Mouse (Mus musculus) liver, embryonic 13.5 days (tissue): ENCODE results near the gene Gm15319. TPM values are rescaled to one million over a fixed set of nuclear protein-coding genes. Genes with fewer than 3 reads are reported as not detected.
"Not testable (repeated sequence)": the region's sequence is repeated elsewhere in the genome, so short reads cannot be mapped to it uniquely, and the experiment has no call there.

ENCODE experiments used
- ATAC-seq: fragments of 200-750 bp; cut with Nextera tagmentation; 2 replicates; pipeline ENCODE4 v1.8.0; 2017; ENCODE audit warnings: low read depth, mild to moderate bottlenecking, moderate number of reproducible peaks, moderate library complexity
- DNase-seq: peaks from one replicate; pipeline ENCODE4 v3.0.0; 2022
- H3K27ac ChIP-seq: fragments of 300-500 bp; sonication (generic); 2 replicates; pipeline ENCODE4 v1.5.1; 2015; ENCODE audit warnings: moderate library complexity, mild to moderate bottlenecking, inconsistent platforms
- H3K27me3 ChIP-seq: fragments of 300-500 bp; sonication (generic); 2 replicates; pipeline ENCODE4 v1.6.1; 2015; ENCODE audit warnings: mild to moderate bottlenecking, inconsistent platforms
- H3K36me3 ChIP-seq: fragments of 300-500 bp; sonication (generic); 2 replicates; pipeline ENCODE4 v1.6.1; 2015; ENCODE audit warnings: mild to moderate bottlenecking, inconsistent platforms
- H3K4me1 ChIP-seq: fragments of 300-500 bp; sonication (generic); replicated peaks from 2 replicates; pipeline ENCODE4 v1.6.1; 2015; ENCODE audit warnings: inconsistent platforms
- H3K4me2 ChIP-seq: fragments of 300-500 bp; sonication (generic); 2 replicates; pipeline ENCODE4 v1.6.1; 2015; ENCODE audit warnings: inconsistent platforms, mild to moderate bottlenecking, moderate library complexity
- H3K4me3 ChIP-seq: fragments of 300-500 bp; sonication (generic); replicated peaks from 2 replicates; pipeline ENCODE4 v1.5.1; 2015; ENCODE audit warnings: mild to moderate bottlenecking, inconsistent platforms
- H3K9ac ChIP-seq: fragments of 300-500 bp; sonication (generic); 2 replicates; pipeline ENCODE4 v1.6.1; 2015; ENCODE audit warnings: mild to moderate bottlenecking, inconsistent platforms
- H3K9me3 ChIP-seq: fragments of 300-500 bp; sonication (generic); replicated peaks from 2 replicates; pipeline ENCODE4 v1.6.1; 2016; ENCODE audit warnings: inconsistent platforms
- WGBS: fragments of 180-500 bp; shearing (Covaris S2); methylation state at CpG from one replicate; pipeline ENCODE4 v1.1.7; 2015; ENCODE audit not compliant: insufficient replicate concordance; 5-methylcytosine and 5-hydroxymethylcytosine counted together
- polyA plus RNA-seq: library from polyadenylated mRNA; unstranded; fragments of >200 nt; fragmentation: Nextera tagmentation; extraction: Ambion mirVana; gene quantifications from 2 replicates; pipeline ENCODE4 v1.2.1, GENCODE M21; 2015

The Gm15319 gene
- polyA plus RNA-seq, 1 experiment from 2014 or later: not detected

DNA sequence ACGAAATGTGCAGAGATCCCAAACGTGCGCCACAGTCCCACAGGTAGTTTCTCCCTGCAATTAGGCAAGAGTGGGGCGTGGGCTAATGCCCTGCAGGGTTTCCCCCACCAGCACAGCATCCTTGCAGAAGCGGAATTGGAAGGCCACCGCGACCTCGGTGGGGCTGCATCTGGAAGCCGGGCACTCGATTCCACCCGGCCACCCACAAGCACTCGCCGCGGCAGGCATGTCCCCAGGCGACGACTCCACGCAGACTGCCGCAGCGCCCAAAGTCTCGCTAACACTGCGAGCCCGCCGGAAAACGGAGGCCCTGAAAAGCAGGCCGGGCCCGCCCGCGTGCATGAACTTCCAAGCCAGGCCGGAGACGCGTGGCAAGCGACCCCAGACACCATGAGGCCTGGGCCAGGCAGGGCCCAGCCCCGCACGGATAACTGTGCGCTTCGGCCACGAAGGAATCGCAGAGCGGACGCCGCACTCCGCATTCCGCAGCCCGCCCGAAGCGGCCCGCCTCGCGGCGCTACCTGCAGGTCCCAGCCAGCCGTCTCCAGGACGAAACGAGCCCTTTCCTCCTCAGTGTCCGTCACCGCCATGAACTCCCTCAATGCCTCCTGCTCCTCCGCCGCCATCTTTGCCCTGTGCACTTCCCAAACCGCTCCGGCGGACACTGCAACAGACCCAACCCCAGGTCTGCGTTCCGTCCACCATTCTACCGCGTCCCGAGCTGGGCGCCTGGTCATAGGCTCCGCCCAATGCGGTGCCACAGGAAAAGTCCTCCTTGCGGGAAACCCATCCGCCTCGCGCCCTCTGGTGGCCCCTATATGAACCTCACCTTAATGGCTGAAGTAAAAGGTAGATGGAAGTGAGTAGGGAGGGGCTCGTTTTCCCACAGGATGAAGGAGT is 66.0 kb downstream of the Gm15319 start:
- H3K9me3 ChIP-seq, H3K27me3 ChIP-seq, H3K4me1 ChIP-seq, H3K36me3 ChIP-seq: not testable (repeated sequence)
- DNase-seq: peak; percentile 87
- Histone ChIP-seq H3K27ac (peak overlapping the region; percentile 34; the same call in 1 of the 2 replicates), H3K4me2 (peak overlapping the region; percentile 72), H3K9ac (peak overlapping the region; percentile 84), H3K4me3 (peak overlapping the region; percentile 70)
- WGBS: 6% methylated on average over 72 of the region's 73 CpGs
- ATAC-seq: peak; percentile 100

- not testable (repeated sequence) for H3K9me3 ChIP-seq, H3K9ac ChIP-seq, H3K4me1 ChIP-seq, H3K27me3 ChIP-seq, H3K4me2 ChIP-seq, ATAC-seq, DNase-seq, H3K36me3 ChIP-seq, H3K27ac ChIP-seq, H3K4me3 ChIP-seq
- WGBS: 76% methylated on average over 3 of the region's 4 CpGs
Measured at GRCm38 (mm10) chr8:20295881-20296280, 67.1 kb downstream of the Gm15319 start.

DNA sequence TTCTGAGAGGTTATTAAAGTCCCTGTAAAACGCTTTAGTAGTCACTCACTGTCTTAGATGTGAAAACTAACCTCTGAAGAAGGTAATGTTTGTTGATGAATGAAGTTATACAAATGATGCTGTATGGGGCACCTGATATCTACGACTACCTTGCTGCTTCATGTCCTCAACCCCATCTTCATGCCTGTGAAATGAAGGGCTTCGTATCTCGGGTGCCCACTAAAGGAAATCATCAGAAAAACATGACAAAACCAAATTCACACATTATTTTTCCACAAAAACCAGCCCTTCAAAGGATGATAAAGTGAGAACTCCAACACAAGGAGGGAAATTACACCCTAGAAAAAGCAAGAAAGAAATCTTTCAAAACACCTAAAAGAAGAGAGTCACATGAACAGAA is 68.2 kb downstream of the Gm15319 start:
- not testable (repeated sequence) for ATAC-seq, H3K27me3 ChIP-seq

DNA sequence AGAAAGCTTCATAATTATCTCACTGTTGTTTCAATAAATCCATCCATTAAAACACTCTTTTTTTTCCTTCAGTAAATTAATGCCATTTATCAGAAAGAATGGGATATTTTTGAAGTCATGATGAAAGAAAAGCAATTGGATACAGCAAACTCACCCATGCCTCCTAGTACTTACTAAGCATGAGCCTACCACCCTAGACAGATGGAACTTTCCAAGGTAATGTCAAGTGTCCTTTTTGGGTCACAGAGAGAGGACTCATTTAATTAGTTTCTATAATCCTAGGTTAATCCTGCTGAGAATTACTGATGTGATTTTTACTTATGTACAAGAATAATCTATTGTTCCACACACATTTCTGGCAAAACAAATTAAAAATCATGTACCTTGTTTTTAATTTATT is 69.0 kb downstream of the Gm15319 start:
- not testable (repeated sequence) for H3K9me3 ChIP-seq, H3K36me3 ChIP-seq, ATAC-seq, H3K27me3 ChIP-seq, DNase-seq, H3K27ac ChIP-seq, H3K4me3 ChIP-seq, H3K9ac ChIP-seq, H3K4me2 ChIP-seq, H3K4me1 ChIP-seq

More for the DNA sequence above, 68.2 kb downstream of the Gm15319 start:
- not testable (repeated sequence) for DNase-seq, H3K36me3 ChIP-seq, H3K4me1 ChIP-seq, H3K9ac ChIP-seq, H3K9me3 ChIP-seq, H3K4me2 ChIP-seq, H3K27ac ChIP-seq, H3K4me3 ChIP-seq
- 70% methylated on average over 4 of the region's 4 CpGs for WGBS

DNA sequence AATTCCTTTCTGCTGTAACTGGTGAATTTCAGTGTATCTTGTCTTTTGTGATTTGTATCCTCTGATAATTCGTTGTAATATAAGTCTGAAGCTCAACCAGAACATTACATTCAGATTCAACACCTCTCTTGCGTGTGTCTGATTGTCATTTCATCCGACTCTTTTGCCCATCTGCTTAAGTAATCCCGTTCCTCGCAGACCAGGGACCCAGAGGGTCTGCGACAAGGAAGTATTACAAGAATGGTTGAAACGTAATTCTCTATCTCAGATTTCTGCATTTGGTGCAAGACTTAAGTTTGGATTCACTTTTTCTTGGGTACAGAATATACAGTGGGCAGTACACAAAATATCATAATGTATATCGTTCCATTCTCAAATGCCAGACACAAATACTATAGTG is 73.0 kb downstream of the Gm15319 start:
- H3K27me3 ChIP-seq, H3K9ac ChIP-seq, H3K36me3 ChIP-seq, H3K27ac ChIP-seq, DNase-seq, H3K4me2 ChIP-seq, ATAC-seq, H3K9me3 ChIP-seq, H3K4me1 ChIP-seq, H3K4me3 ChIP-seq: not testable (repeated sequence)
- WGBS: 73% methylated on average over 5 of the region's 8 CpGs

DNA sequence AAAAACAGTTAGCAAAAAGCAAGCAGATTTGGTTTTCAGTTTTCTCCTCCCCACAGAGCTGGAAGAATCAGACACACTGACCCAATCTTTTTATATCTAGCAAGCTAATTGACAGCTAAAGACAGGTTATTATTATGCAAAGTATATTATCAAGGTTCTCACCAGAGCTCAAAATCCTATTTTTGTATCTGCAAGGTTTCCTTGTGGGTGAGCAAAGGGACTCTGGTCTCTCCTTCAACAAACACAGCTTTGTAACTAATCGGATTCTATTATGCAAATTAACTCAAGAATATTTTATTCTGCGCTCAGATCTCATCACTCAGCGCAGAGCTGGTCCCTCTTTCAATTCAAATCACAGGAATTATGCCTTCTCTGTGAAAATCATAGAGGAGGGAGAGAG is 74.1 kb downstream of the Gm15319 start:
- not testable (repeated sequence) for H3K4me3 ChIP-seq, ATAC-seq, H3K9ac ChIP-seq, DNase-seq, H3K27ac ChIP-seq, H3K36me3 ChIP-seq, H3K9me3 ChIP-seq, H3K4me1 ChIP-seq, H3K27me3 ChIP-seq, H3K4me2 ChIP-seq
- WGBS: 91% methylated on average over 2 of the region's 3 CpGs

DNA sequence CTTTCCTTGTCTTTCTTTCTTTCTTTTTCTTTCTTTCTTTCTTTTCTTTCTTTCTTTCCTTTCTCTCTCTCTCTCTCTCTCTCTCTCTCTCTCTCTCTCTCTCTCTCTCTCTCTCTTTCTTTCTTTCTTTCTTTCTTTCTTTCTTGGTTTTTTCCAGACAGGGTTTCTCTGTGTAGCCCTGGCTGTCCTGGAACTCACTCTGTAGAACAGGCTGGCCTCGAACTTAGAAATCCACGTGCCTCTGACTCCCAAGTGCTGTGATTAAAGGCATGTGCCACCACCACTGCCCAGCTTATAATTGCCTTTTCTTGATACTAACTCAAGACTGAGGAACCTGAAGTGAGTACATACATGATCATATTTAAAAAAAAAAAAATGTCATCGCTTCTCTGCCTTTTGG is 75.3 kb downstream of the Gm15319 start:
- WGBS: 72% methylated on average over 3 of the region's 3 CpGs
- H3K9ac ChIP-seq, H3K4me3 ChIP-seq, H3K36me3 ChIP-seq, ATAC-seq, H3K27me3 ChIP-seq, H3K4me1 ChIP-seq, H3K9me3 ChIP-seq, DNase-seq, H3K4me2 ChIP-seq, H3K27ac ChIP-seq: not testable (repeated sequence)
